Mouse (Mus musculus) 416B (cell line): ENCODE measurements around the gene Zranb1.

ENCODE experiments used
- DNase-seq: peaks from one replicate; pipeline ENCODE4 v3.0.0; 2011; ENCODE audit warnings: low read depth

Zranb1 gene

DNA sequence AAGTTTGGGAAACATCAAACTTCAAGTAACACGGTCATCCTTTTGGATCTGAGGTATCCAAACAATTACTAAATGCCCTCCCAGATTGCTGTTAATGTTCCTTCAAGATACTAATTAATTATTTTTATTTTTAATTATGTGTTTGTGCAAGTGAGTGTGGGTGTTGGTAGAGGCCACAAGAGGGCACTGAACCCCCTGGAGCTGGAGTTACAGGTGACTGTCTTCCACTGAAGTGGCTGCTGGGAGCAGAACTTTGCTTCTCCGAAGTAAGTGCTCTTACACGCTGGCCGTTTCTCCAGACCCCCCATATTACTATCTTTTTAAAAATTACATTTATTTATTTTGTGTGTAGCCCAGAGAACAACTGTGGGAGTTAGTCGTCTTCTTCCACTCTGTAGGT is 887 bp upstream of the Zranb1 start:
- peak; percentile 75 for DNase-seq

DNA sequence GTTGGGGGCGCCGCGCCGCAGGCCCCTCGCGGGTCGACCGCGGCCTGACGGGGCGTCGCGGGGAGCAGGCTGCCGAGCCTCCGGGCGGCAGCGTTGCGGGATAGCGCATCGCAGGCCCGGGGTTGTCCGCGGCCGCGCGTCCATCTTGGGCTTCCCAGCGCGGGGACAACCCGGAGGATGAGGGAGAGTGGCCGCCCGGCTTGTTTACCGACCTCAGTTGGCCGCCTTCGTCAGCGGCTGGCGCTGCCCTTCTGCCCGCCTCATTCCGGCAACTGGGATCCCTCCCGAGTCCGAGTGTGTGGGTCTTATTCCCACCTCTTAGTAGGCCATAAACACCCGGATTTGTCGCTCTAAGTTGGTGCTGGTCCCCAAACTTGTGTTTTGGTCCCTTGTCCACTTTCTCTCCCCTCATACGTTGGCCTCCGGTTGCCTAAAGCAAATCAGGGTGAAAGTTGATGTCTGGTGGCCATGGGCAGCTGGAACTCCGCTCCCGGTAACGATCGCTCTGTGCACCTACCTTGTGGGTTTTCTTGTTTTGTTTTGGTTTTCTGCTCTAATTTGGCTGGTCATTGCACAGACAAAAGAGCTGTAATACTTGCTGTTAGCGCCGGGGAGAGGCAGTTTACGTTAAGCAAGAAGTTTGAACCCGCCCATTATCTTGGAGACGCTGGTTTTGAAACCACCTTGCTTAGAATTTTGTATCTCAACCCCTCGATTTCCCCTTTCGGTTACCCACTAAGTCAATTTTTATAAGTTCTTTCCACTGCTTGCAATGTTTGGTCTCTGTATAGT is 814 bp downstream of the Zranb1 start:
- DNase-seq = peak; percentile 76

DNA sequence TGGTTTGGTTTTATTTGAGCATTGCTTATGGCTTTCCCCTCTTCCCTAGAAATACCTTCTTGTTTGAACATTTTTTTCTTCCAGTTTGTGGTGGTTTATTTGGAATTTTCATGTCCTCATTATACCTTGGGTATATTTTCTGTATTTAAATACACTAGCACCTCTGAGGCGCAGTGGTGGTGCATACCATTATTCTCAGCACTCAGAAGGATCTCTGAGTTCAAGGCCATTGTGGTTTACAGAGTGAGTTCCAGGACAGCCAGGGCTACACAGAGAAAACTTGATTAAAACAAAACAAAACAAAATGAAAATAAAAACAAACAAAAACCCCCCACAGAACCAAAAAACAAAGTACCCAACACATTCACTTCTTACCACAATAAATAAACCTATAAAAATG is 2.4 kb downstream of the Zranb1 start:
- DNase-seq = peak; percentile 57

DNA sequence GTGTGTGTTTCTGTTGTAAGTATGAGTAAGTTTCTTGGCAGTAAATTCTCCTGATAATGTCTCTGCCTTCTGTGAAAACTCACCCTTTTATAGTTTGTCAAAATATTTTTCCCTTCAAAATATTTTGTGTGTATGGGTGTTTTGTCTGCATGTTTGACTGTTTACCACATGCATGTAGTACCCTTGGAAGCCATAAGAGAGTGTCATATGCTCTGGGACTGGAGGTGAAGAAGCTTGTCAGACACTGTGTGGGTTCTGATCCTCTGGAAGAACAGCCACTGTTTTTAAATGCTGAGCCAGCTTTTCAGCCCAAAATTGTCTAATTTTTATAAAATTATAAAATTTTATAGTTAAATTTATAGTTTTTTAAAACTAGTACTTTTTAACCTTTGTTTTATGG is 3.8 kb downstream of the Zranb1 start:
- peak; percentile 45 for DNase-seq

DNA sequence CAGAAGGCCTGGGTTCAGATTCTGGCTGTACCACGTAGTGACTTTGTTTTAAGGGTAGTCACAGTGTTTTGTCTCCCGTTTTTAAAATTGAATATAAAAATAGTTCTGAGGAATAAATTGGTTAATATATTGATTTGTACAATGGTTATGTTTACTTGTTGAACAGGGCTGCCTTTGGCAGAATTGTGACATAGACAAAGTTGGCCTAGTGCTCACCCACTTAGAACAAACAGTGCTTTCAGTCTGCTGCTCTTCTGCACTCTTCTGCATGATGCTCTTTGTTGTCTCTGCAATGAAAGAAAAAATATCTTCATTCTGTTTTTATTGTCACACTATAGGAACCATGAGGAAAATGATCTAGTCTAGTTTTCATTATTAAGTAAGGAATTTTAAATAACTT is 8.2 kb downstream of the Zranb1 start:
- DNase-seq = no peak

DNA sequence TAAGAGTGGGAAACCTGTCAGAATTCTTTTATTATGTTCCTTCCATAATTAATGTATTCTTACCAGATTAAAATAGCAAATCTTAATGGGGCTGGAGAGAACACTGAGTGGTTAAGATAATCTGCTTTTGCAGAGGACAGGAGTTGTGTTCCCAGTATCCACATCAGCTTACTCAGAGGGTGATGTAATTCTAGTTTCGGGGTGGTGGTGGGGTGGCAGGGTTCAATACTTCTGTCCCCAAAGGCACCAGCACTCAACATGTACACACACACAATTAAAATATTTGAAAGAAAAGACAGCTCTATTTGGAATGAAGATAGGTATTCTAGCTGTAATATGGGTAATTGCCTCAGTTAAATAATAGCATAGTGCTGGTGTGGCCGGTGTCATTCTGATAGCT is 9.6 kb downstream of the Zranb1 start:
- DNase-seq = no peak

DNA sequence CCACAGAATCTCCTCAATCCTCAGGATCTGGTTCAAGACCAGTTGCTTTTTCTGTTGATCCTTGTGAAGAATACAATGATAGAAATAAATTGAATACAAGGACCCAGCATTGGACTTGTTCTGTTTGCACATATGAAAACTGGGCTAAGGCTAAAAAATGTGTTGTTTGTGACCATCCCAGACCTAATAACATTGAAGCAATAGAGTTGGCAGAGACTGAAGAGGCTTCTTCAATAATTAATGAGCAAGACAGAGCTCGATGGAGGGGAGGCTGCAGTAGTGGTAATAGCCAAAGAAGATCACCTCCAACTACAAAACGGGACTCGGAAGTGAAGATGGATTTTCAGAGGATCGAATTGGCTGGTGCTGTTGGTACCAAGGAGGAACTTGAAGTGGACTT is 19.0 kb downstream of the Zranb1 start:
- no peak for DNase-seq

DNA sequence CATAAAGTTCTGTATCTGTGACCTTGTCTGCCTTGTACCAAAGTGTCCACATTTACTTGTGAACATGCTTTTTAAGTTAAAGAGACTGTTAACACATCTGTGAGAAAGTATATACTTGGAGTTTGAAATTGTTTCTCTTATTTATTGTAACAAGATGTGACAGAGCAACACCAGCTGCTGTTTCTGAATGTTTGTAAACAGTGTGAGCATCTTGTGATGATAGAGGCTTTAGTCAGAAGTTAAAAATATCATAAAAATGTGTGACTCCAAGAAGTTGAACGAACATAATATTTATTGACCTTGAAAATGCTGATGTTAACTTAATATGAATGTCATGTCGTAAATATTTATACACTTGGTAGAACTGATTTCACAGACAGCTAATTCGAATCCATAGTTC is 19.7 kb downstream of the Zranb1 start:
- no peak for DNase-seq

DNA sequence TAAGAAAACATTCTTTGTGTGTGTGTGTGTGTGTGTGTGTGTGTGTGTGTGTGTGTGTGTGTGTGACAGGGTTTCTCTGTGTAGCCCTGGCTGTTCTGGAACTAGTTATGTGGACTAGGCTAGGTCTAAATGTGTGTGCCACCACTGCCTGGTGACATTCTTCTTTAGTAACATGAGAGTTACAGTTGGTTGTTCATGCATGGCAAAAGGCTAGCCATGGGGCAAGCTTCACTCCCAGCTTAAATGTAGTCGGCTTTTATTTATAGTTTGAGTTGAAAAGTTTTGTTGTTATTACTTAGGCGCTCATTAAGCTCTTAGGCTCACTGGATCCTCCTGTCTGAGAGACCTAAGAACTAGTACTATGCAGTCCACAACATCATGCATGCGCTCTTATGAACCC is 33.5 kb downstream of the Zranb1 start:
- no peak for DNase-seq

DNA sequence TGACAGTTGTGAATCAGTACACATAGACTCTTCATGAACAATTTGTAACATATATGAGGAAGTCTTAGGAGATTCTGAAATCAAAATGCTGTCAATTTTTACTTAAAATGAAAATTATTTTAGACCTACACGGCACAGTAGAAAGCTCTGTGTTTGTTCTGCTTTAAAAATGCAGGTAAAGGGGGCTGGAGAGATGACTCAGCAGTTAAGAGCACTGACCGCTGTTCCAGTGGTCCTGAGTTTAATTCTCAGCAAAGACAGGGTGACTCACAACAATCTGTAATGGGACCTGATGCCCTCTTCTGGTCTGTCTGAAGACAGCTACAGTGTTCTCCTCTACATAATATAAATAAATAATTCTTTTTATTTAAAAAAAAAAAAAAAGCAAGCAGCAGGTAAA is 34.8 kb downstream of the Zranb1 start:
- DNase-seq = peak; percentile 46

DNA sequence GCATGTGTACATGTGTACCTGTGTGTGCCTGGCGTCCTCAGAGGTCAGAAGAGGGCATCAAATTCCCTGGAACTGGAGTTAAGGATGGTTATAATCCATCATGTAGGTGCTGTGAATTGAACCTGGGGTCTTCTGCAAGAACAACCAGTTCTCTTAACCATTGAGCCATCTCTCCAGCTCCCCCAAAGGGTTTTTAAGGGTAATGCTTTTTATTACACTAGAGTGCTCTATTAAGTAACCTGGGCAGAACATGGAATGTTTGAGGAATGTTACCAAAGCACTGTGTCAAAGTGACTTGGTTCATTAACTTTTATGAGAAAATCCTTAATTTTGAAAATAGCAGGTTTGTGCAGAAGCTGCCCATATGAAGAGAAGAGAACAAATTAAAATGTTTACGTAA is 41.1 kb downstream of the Zranb1 start:
- DNase-seq = peak; percentile 32

DNA sequence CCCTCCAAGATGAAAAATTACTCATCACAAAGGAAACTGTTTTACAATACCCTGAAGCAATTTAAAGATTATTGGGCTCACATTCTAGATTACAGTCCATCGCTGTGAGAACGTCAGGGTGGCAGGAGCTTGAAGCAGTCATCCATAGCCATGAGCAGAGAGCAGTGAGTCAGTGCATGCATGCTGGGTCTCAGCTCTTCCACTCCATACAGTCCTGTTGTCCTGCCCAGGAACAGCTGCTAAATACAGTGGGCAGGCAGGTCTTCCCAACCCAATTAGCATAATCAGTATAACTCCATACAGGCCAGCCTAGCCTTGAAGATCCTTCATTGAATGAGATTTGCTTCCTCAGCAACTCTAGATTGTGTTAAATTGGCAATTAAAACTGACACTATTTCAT is 45.1 kb downstream of the Zranb1 start:
- no peak for DNase-seq

DNA sequence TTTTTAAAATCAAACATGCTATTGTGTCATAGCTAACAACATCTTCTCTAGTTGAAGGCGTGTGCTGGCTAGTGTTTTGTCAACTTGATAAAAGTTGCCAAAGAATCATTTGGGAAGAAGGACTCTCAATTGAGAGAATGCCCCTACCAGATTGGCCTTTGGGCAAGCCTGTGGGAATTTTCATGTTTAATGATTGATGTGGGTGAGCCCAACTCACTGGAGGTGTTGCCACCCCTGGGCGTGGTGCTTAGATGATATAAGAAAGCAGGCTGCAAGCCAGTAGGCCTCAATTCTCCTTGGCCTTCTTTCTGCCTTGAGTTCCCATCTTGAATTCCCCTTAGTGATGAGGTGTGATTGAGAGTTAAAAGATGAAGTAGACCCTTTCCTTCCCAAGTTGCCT is 47.0 kb downstream of the Zranb1 start:
- DNase-seq = no peak

DNA sequence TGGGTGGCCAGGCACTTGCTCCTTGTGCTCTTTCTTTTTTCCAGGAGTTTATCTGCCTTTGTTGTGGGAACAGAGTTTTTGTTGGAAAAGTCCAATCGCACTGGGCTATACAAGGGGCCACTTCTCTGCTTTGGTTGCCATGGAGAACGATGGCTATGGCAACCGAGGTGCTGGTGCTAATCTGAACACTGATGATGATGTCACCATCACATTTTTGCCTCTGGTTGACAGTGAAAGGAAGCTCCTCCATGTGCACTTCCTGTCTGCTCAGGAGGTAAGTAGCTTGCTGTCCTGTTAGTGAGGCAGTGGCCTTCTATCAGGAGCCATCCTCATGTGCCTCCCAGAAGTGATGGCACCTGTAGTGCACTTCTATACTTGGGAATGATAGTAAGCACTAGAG is 51.7 kb downstream of the Zranb1 start:
- peak; percentile 39 for DNase-seq

DNA sequence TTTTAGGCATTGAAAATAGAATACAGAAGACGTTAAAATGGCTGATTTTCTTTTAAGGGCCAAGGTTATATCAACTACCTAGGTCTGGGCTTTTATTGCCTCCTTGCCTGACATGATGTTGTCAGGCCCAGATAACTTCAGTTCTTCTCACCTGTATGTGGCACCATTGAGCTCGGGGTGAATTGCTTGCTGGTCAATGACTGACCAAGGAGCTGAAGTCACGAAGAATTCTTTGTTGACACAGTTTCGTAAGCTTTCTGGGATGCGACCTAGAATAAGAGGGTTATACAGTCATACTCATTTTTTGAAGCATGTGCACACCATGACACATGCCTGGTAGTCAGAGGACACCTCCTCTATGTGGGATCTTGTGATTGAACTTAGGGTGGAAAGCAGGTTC is 58.9 kb downstream of the Zranb1 start:
- no peak for DNase-seq

DNA sequence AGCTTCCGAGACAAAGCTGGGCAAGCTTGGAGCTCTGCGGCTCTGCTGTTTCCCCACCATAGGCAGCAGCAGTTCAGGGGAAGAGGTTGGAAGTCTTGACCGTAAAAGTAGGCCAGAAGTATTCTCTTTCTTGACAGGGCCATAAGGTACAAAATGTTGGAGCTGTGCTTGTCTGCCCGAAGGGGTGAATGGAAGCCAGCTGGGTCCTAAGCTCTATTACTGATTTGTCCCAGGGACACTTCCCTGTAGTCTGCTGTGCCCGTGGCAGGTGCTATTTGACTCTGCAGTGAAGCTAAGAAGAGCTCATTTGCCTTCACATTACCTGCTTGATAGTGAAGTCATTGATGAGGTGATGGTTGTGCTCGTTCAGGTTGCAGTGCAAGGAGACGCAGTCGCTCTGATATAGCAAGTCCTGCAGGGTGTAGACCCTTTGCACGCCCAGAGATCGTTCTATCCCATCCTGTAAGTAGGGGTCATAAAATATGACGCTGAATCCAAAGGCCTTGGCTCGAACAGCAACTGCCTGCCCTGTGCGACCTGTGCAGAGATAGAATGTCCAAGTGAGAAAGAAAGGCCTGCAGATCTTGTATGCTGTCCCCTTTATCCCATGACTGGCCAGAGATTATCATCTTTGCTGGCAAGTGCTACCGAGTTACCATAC is 60.4 kb downstream of the Zranb1 start:
- no peak for DNase-seq

DNA sequence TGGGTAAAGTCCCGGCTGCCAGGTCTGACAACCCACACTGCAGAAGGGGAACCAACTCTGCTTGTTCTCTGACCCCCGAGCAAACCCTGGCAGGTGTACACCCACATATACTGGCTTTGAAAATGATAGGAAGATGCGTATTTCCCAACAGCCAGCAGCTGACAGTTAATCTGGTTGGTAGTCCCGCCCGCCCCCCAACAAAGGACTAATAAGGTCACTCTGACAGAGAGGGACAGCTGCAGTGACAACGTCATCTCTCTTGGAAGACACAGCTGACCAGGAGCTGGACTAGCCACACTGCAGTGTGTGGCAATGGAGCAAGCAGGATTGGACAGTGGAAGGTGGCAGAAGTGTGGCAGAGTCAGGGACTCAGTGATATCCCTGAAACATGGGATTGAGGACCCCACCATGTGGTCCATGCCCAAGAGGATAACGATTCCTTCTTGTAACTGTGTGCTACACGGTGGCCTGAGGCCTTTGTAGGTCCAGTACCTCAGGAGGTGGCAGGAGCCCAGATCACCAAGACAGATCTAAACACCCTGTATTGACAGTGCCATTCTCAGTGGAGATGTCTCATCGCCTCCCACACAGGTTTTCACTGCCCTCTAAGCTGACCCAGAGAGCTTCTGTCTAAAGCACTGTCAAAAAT is 62.1 kb downstream of the Zranb1 start:
- DNase-seq = no peak

DNA sequence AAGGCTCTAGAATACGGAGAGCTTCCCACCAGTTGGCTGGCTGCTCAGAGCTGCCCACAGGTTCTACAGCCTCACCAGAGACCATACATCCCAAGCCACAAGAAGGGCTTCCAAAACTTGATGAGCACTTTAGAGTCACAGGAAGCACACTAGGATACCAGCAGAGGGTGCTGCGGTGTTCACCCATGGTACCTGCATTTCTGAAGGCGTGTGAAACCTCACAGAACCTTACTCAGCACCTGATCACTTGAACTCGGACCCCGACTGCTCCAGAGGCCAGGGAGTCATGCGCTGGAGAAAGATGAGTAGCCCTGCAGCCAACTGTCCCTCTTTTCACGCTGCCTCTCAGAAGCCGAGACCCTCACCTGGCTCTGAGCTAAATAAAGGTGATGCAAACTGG is 63.2 kb downstream of the Zranb1 start:
- DNase-seq = no peak

DNA sequence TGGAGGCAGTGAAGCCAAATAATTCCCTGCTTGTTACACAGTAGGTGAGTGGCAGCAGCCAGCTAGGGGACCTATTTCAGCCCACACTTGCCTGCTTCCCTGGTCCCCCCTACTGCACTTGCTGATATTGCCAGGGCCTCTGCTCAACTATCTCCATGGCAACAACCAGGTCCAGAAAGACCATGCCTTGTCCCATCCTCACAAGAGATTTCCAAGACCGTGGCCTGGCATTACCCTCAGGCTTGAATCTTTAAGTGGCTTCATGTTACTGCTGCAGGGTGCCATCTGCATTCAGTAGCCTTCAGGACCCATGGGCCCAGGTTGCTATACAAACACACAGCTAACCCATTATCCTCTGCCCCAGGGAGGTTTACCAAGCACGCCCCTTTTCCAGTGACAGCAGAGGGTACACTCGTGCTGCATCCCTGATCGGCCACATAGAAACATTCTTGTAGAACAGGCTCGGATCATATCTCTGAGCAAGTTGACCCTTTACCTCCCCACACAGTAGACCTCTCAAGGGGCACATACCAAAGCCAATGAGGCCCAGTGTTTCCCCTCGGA is 63.8 kb downstream of the Zranb1 start:
- no peak for DNase-seq

DNA sequence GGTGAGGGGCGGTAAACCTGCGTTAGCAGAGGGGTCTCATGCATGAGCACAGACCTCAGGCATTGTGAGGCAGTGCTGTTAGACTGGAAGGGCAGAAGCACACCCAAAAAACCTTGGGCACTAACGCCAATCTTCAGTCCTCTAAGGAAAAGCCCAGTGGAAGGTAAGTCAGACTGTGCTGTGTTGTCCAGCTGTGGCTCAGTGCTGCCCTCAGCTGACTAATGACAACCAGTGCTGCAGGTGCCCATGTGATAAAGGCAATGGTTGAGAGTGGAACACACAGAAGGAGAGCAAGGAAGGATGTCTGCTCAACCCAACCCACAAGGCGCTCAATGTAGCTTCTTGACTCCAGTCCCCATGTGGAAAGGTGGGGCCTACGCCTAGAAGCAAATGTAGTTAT is 65.4 kb downstream of the Zranb1 start:
- DNase-seq = peak; percentile 61

DNA sequence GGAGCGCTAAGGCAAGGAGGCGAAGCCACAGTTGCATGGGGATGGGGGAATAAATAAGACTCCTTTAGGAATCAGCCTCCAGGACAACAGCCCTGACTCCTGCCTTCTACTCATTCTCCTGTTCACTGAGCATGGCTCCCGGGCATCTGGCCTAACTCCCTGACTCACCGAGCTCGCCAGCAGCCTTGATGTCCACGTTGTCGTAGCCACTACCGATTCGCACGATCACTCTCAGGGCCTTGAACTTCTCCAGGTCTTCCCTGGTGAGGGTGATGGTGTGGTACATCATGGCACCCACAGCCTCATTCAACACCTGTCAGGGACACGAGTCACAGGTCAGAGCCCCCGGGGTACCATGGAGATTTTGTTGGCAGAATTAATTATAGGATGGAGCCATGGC is 67.7 kb downstream of the Zranb1 start:
- DNase-seq = no peak

DNA sequence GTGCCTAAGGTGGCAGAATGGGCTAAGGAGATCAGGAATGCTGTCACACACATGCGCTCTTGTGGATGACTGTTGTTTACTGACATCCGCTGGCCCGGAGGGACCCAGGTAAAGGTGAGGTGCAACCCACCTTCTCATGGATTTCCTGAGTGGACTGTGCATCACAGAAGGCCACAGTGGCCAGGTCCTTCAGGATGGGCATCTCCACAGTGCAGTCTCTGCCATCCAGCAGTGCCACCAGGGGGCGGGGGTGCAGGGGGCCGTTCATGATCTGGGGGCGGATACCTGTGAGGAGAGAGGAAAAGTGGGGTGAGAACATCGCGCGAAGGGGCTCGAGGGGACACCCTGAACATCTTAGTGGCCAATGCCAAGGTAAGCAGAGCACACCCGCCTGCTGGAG is 68.1 kb downstream of the Zranb1 start:
- no peak for DNase-seq

DNA sequence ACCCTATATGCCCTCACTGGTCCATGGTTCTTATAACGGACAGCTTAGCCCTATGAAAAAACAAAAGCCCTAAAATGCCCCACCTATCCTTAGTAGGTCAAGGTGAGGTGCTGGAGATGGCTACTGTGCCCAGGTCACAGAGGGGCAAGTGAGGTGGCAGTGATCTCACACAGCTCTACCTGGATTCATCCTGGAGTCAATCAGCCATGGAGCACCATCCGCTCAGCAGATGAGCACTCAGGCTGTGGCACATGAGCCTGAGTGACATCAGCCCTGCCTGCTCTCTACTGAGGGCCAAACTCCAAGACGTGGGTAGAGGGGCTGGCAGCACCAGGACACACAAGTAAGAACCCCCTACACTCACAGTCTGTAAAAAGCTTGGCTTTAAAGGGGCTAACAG is 70.4 kb downstream of the Zranb1 start:
- DNase-seq = no peak
